Mouse (Mus musculus): ENCODE results near the gene Vmn1r3.
"Not testable (repeated sequence)": the region's sequence is repeated elsewhere in the genome, so short reads cannot be mapped to it uniquely, and the experiment has no call there.

The Vmn1r3 gene

DNA sequence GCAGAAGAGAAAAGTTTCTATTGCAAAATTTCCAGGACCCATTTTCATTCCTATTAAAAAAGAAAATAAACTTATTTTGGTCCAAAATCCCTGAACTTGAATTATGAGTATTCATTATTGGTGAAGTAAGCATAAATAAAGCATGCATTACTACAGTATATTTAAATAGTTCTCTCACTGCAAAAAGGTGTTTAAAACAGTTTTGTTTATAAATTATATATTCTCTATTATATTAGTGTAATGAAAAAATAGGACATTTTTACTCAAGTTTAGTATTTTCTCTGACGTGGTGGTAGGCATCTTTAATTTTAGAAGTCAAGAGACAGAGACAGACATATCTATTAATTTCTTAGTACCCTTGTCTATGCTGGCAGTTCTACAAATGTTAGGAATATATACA lies at the start of gene Vmn1r3:
Gene Vmn1r3, minus strand, starts transcription at position 101 of the 400 bp plus-strand sequence.
- DNase-seq: not testable (repeated sequence)

DNA sequence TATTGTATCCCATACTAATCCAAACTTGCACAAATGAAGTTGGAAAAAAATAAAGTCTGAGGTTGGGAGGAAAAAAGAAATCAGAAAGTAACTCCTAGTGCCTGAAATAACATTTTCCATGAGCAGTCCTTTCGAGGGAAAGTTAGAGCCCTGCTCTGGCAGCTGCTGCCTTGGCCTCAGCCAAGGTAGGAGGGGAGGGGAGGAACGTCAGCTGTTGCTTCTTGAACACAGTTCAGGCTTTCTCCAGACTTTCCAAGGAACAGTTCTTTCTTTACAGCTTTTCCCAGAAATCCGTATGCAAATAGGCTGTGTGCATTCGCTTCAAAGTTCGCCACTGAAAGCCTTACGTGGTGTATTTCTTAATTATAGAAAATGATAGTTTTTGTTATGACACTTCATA lies 46.9 kb upstream of the Vmn1r3 start:
- DNase-seq: no peak

DNA sequence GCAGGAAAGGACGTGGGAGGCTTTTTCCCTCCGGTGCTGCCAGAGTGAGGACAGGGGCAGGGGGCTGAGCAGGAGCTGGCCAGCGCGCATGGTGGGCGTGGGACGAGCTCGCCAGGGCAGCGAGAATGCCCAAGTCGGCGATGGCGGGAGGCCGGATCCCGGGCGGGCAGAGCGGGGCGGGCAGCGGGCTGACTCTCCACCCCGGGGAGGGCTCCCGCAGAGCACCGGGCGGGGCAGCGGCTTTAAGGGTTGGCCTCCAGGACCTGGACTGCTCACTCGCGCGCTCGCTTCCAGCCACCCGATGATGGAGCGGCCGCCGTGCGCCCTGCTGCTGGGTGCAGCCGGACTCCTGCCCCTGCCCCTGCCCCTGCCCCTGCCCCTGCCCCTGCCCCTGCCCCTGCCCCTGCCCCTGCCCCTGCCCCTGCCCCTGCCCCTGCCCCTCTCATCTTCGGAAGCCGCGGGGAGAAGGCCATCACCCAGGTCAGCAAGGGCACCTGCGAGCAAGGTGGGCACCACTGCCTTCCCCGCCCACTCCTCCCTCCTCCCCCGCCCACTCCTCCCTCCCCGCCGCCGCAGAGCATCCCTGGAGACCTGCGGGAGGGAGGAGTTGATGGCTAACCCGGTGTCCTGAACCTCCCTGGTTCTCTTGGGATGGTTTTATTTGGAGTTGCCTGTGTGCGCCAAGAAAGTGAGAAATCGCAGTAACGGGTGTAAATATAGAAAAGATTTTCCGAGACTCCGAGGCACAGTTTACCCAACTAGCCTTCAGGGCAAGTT lies 45.9 kb upstream of the Vmn1r3 start:
- DNase-seq: no peak

DNA sequence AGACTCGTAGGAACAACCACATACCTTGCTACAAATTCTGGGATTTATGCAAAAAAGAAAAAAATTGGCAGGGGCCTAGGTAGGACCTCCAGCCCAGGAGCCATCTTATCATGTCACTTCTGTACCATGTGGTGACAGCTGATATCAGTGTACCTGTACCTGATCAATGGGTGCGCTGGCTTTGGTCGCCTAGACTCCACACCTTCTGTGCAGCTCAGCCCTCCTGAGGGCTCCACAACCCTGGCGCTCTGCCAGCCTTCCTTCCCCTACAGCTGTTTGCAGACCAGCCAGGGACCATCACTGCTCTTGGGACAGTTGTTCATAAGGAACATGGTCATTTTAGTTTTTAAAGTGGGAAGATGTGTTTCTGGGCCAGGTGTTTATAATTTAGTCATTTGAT lies 44.4 kb upstream of the Vmn1r3 start:
- no peak for DNase-seq

DNA sequence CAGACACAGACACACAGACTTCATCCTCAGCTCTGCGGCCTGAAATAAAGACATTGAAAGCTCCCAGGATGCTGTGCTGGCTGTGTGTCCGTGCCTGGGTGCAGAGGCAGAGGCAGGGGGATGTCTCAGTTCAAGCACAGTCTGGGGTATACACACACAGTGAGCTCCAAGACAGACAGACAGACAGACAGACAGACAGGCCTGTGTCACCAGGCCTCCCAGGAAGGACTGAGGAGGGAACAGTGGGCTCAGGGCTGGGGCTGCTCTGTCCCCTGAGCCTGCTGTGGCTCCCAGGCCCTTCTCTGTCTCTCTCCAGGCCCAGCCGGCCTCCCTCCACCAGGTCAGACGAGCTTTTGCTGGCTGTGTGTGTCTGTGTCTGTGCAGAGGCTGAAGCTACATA lies 43.3 kb upstream of the Vmn1r3 start:
- no peak for DNase-seq

DNA sequence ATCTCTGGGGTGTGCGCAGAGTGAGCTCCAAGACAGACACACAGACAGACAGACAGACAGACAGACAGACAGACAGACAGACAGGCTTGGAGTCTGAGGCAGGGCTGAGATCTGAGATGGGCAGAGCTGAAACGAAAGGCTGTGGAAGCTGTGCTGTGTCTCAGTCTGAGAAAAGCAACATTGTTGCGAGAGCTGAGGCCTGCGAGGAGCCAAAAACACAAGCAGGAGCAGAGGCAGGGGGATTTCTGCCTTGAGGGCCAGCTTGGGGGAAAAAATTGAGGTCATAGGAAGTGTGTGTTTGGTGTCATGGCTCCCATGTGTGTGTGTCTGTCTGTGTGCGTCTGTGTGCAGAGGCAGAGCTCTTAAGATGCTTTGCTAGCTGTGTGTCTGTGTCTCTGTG lies 42.6 kb upstream of the Vmn1r3 start:
- no peak for DNase-seq

DNA sequence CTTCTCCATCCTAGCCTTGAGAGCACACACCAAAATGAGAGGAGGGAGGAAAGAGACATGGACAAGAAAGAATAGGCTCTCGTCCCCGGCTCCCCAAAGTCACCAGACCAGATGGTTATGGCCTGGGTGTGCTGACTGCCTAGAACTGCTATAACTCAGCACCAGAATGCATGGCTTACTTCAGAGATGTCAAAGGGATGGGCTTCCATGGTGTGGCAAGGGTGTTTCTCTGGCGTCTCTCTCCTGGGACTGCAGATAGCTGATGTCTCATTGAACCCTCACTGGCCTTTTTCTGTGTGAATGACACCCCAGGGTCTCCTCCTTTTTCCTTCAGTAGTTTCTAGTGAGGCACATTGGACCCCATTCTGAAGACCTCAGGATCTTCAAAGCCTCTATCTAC lies 41.3 kb upstream of the Vmn1r3 start:
- no peak for DNase-seq

DNA sequence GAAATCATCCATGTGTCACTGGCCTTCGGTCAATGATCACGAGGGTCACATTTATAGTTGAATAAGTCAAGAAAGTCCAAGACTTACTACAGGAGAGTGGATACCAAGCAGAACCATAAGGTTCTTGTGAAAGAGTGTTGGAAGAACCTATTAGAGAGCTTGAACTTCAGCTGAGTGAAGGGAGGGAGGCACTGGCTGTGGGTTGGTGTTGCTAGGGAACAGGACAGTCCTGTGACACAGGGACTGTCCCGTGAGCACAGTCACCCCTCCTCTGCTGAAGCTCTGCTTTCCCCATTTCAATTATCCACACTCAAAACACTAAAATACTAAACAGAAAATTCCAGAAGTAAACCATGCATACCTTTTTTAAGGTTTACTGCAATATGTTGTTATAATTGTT lies 40.3 kb upstream of the Vmn1r3 start:
- DNase-seq: not testable (repeated sequence)

DNA sequence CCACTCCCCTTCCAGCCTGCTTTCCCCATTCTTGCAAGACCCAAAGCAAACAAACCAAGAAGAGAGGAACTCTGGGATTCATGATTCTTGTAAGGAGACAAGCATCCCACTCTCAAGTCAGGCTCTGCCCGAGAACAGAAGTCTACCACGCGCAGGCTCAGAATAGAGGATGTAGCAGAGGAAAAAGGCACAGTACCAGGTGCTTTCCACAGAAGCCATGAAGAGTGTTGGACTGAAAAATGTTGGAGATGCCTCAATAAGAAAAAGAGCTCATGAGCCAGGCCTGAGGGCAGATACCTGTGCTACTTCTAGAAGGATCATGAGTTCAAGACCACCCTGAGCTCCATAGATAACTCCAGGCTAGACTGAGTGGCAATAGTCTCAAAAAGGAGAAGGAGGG lies 39.7 kb upstream of the Vmn1r3 start:
- DNase-seq: not testable (repeated sequence)

DNA sequence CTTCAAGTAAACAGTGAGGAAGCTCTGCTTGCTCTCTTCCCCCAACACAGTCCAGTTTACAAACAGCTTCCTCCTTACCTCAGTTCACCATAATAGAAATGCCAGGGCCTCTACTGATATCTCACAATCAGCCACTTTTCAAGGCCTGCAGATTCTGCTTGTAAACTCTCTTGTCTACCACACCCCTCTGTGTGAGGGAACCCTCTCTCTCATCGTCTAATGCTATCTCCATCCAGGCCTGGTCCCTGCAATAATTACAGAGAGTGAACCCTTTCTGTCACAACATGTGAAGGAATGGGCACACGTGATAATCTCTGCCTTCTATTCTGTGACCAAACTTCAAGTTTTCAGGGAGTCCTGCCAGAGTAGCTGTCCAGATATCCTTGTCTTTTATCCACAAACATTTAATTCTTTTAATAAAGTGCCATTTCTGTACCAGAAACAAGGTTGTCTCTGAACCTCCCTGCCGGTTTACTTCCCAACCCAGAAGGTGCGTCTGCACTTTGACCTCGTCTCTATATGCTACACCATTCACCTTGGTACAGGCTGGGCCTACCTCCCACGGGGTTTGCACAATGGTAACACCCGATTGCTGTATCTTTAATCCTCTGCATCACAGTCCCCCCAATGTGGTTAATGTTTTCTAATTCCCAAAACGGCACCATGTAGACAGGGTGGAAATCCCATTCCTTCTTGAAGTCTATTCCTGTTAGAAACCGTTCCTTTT lies 38.5 kb upstream of the Vmn1r3 start:
- not testable (repeated sequence) for DNase-seq

DNA sequence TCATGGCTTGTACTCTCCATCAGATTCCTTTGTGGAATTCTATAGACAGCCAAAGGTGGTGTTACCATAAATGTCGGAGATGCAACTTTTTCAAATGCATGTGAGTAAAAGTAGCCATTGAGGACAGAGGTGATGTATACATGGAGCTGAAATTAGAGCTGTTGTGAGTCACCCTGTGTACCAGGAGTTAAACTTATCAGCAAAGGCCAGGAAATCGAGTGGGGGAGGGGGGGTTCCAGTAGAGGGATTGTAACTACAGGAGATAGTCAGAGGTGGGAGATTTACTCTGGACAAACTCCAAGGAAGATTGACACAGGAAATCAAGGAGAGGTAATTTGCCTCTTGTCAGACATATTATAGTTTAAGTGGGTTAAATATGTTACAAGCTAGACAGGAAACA lies 31.2 kb upstream of the Vmn1r3 start:
- not testable (repeated sequence) for DNase-seq

DNA sequence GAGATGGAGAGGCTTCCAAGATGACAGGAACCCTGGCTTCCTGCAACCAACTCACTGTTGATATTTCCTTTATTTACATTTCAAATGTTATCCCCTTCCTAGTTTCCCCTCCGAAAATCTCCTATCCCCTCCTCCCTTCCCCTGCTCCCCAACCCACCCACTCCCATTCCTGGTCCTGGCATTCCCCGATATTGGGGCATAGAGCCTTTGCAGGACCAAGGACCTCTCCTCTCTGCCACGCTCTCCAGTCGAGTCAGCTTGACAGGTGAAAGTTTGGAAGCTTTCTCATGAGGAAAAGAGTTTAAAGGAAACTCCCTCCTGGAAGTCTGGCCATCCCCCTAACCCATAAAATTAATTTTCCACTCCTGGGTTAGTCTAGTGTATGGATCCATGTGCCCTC lies 28.2 kb upstream of the Vmn1r3 start:
- DNase-seq: not testable (repeated sequence)

DNA sequence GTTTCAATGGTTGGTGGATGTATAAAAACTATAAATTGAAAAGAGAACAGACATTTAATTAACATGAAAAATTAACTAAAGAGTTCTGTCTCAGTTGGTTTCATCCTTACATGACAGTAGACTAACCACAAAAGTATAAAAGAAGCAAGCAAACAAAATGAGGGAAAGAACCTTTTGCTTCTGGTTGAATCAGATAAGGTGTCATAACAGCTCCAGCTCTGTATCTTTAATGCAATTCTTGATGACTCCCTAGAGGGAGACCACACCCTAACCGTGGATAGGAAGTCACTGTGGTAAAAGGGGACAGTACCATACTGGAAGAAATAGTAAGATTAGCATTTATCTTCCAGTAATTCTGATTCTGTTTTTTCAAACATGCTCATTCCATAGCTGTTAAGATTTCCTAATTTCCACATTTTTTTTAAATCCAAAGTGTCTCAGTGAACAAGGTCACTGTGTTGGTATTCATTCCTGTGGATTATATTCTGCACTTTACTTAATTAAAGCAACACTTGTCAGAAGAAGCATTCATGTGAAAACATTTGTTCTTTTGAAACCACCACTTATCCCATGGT lies 24.6 kb upstream of the Vmn1r3 start:
- DNase-seq: not testable (repeated sequence)

DNA sequence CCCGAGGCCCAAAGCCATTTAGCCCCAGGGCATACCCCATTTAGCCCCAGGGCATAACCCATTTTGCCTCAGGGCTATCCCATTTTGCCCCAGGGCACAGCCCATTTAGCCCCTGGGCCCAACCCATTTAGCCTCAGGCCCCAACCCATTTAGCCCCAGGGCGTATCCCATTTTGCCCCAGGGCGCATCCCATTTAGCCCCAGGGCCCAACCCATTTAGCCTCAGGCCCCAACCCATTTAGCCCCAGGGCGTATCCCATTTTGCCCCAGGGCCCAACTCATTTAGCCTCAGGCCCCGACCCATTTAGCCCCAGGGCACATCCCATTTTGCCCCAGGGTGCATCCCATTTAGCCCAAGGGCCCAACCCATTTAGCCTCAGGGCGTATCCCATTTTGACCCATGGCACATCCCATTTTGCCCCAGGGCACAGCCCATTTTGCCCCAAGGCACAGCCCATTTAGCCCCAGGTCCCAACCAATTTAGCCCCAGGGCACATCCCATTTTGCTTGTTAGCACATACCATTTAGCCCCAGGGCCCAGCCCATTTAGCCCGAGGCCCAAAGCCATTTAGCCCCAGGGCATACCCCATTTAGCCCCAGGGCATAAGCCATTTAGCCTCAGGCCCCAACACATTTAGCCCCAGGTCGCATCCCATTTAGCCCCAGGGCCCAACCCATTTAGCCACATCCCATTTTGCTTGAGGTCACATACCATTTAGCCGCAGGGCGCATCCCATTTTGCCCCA lies 8.2 kb downstream of the Vmn1r3 start:
- not testable (repeated sequence) for DNase-seq

DNA sequence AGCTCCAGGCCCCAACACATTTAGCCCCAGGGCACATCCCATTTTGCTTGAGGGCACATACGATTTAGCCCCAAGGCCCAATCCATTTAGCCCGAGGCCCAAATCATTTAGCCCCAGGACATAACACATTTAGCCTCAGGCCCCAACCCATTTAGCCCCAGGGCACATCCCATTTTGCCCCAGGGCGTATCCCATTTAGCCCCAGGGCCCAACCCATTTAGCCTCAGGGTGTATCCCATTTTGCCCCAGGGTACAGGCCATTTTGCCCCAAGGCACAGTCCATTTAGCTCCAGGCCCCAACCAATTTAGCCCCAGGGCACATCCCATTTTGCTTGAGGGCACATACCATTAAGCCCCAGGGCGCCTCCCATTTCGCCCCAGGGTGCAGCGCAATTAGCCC lies 9.0 kb downstream of the Vmn1r3 start:
- not testable (repeated sequence) for DNase-seq

DNA sequence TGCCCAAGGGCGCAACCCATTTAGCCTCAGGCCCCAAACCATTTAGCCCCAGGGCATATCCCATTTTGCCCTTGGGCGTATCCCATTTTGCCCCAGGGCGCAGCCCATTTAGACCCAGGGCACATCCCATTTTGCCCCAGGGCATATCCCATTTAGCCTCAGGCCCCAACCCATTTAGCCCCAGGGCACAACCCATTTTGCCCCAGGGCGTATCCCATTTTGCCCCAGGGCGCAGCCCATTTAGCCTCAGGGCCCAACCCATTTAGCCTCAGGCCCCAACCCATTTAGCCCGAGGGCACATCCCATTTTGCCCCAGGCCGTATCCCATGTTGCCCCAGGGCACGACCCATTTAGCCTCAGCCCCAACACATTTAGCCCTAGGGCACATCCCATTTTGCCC lies 9.4 kb downstream of the Vmn1r3 start:
- DNase-seq: not testable (repeated sequence)

DNA sequence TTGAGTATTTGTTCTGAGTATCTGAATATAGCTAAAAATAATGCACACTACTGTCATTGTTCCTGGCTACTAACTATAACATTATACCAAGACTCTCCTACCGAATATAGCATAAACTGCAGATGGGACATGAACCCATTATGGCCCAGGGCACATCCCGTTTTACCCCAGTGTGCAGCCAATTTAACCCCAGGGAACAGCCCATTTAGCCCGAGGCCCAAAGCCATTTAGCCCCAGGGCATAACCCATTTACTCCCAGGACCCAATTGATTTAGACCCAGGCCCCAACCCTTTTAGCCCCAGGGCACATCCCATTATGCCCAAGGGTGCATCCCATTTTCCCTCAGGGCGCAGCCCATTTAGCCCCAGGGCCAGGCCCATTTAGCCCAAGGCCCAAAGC lies 10.6 kb downstream of the Vmn1r3 start:
- not testable (repeated sequence) for DNase-seq

DNA sequence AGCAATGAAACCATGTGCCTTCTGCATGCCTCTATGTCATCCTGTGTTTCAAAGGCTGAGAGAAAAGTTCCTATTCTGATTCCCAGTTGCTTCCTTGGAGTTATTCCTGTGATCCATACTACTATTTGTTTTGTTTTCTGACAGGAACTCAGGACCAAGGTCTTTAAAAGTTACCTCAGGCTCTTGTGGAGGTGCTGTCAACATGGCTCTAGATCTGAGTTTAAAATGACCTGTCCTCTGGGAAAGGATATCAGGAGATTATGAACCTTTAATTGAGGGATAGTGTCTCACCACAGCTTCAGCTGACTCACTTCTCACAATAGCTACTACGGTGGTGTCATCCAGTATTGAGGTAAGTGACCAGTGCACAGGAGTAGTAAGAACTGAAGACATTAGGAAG lies 18.1 kb downstream of the Vmn1r3 start, which contains the start of gene Vmn1r2:
Gene Vmn1r2, plus strand, starts transcription at position 301 of the 400 bp plus-strand sequence.
- DNase-seq: not testable (repeated sequence)

DNA sequence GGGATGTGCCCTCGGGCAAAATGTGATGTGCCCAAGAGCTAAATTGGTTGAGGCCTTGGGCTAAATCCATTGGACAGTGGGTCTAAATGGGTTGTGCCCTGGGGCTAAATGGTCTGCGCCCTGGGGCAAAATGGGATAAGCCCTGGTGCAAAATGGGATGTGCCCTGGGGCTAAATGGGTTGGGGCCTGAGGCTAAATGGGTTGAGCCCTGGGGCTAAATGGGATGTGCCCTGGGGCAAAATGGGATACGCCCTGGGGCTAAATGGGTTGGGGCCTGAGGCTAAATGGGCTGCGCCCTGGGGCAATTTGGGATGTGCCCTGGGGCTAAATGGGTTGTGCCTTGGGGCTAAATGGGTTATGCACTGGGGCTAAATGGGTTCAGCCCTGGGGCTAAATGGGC lies 20.1 kb downstream of the Vmn1r3 start:
- no peak for DNase-seq

DNA sequence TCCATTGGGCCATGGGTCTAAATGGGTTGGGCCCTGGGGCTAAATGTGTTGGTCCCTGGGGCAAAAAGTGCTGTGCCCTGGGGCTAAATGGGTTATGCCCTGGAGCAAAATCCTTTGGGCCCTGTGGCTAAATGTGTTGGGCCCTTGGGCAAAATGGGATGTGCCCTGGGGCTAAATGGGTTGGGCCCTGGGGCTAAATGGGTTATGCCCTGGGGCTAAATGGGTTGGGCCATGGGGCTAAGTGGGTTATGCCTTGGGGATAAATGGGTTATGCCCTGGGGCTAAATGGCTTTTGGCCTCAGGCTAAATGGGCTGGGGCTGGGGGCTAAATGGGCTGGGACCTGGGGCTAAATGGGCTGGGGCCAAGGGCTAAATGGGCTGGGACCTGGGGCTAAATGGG lies 20.7 kb downstream of the Vmn1r3 start:
- not testable (repeated sequence) for DNase-seq

DNA sequence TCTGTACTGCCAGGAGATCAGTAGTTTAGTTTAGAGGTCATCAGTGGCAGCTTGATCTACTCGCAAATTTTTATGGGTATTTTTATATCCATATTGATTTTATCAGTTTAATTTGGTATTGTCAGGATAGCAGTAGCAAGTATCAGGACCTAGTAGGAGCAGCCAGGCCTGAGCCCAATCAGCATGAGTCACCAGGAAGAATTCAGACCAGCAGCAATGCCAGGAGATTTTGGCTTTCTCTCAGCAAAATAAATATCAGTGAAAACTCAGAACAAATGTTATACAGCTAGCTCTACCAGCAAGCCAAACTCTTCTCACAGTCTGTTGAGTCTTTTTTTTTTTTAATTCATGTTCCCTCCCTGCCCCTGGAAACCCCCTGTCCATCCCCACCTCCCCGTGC lies 31.8 kb downstream of the Vmn1r3 start:
- not testable (repeated sequence) for DNase-seq

DNA sequence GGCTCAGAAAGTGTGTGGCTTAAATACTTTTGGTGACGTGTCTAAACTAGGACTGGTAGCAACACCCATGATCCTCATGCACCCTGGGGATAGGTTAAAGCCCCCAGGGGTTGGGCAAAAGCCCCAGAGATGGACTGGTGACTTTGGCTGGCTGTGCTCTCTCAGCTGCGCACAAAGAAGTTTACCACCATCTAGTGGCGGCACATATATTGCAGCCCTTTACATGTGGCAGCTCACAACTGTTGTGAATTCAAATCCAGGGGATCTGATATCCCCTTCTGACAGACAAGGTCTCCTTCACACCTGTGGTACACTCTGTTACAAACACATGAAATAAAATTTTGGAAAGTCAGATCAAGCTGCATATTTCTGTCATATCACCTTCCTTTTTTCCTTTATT lies 37.2 kb downstream of the Vmn1r3 start:
- not testable (repeated sequence) for DNase-seq

Measured in thymus, adult 18-20 months (tissue).